Mouse (Mus musculus) CD4-positive, CD25-positive, alpha-beta regulatory T cell, adult 2 months (primary cell): Measurements from ENCODE around the gene Gp1ba.
A peak's percentile ranks its signal among the peaks of the same experiment; 100 is the strongest.

Experiments used
- DNase-seq: peaks from one replicate; pipeline ENCODE4 v3.0.0-alpha.2; 2012; ENCODE audit warnings: low read depth, low spot score

Gp1ba gene

DNA sequence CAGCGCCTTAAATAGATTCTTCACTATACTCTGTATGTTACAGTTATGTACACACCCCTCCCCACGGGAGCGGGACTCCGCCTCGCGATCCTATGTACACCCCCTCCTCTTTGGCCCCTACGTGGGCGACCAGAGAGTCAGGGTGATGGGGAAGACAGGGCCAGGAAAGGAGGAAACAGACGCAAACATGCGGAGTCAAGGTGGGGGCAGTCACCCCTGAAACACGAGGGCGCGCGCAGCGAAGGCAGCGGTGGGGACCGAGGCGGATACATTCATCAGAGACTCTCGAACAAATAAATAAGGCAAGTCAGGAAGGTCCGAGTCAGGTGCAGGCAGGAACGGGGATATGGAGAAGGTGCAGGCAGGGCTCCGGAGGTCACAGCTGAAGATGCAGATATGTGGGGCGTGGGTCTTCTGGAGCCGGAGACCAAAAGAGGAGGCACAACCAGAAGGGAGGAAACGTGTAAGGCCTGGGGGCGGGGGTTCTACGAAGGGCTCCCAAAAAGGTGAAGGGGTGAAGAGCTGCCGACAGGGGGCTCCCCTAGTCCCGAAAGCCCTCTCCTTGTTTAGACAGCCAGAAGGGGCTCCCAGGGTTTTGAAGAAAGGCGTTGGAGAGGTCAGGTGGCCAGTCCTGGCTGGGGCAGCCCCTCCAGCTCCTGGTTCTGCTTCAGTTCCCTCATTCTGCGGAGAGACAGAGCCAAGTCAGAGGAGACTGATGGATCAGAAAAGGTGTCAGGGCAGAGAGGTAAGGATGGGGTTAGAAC lies 30.8 kb downstream of the Gp1ba start:
- peak; percentile 91 for DNase-seq

DNA sequence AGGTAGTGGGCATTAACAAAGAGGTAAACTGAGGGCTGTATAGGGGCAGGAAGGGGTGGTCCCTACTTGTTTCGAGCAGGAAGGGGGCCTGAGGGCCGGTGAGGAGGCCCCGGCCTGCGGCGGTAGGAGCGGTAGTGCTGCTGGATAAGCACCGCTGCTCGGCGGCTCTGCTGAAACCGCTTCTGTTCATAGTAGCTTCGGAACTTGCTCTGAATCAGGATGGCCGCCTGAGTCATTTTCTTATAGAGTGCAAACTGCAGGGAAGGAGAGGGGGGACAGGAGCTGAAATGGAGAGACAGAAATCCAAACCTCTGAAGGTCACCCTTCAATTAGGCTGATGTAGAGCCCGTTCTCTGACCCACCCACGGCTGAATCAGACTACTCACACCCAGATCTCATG lies 31.6 kb downstream of the Gp1ba start:
- DNase-seq: no peak

DNA sequence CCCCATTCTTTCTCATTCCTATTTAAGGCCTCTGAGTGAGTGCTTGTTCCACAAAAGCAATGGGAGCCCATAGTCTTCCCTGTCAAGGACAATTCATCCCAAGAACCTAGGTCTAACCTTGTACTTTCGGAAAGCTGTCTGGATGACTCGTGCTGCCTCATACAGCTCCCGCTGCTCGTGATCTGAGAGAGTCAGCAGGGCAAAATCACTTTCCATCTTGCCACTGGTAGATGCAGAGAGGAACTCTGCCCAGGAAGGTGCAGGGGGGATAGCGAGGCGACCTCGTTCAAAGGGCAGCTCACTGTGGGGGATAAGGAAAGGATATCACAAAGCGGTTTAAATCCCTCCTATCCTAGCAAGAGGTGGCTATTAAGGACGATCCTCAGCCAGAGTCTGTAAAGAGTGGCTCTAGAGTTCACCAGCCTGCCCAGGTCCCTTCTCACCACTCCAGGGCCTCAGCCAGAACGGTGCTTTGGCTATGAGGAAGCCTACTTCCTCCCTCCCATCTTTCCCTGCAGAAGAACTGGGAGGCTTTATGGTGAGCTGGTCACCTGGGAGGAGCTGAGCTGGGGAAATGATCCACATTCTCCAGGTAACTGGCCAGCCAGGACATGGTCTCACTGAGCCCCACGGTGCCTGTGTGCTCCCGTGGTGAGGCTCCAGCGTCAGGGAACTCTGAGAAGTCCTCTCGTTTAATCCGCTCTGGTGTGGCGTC lies 32.6 kb downstream of the Gp1ba start:
- DNase-seq: no peak

DNA sequence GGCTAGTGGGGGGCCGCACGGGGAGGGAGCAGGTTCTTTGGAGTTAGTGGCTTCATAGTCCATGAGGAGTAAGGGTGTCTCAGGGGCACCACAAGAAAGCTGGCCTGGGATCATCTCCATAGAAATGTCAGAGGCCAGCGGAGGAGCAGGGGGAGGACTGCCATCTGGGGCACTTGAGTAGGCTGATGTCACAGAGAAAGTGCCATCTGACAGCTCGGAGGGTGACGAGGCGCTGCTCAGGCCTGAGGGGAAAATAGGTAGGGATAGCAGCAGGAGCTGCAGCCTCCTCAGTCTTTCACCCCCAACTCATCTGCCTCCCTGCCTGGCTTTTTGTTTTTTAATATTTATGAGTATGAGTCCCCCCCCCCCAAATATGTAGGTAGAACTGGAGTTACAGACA lies 35.1 kb downstream of the Gp1ba start:
- no peak for DNase-seq

DNA sequence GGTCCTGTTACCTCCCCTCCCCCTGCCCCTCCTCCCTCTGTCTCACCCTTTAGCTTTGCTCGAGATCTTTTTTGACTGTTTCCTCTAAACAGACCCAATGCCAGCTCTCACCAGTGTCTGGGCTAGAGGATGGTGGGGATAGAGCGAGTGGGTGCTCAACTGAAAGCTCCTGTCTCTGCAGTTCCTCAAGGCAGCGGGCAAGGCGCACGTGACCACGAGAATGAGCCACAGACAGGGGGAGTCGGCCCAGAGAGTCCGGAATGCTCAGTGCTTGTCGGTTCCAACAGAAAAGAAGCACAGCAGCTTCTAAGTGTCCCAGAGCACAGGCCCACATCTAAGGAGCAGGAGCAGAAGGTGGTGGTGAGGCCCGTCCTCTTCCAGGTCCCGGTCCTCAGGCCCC lies 35.6 kb downstream of the Gp1ba start:
- DNase-seq: no peak

DNA sequence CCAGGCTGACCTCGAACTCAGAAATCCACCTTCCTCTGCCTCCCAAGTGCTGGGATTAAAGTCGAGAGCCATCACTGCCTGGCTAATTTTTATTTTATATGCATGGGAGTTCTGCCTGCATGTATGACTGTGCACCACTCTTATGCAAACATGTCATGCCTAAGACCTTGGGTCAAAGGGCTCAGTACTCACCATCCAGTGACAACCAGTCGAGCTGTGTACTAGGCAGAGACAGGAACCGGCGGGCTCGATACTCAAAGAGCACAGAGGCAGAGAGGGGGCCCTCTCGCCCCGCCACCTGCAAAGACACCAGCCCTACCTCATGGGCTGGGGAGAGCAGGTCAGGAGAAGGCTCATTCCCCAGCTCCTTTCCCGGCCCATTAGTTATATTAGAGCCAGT lies 39.2 kb downstream of the Gp1ba start:
- no peak for DNase-seq

DNA sequence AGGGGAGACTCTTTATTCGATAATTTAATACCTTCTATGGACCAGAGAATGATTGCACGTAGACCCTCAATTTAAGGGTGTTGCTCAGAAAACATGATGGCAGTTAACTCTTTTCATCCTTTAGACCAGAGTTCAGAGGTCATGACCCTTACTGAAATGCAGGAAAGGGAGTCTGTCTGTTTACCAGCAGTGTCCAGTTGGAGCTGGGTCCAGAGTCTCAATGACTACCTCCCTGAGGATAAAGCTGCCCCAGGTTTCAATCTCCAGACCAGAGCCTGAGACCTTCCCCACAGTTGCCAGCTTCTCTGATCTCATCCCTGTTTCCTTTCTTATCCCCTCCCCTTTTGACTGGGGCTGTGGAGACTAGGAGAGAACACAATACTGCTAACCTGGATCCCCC lies 39.7 kb downstream of the Gp1ba start:
- no peak for DNase-seq

DNA sequence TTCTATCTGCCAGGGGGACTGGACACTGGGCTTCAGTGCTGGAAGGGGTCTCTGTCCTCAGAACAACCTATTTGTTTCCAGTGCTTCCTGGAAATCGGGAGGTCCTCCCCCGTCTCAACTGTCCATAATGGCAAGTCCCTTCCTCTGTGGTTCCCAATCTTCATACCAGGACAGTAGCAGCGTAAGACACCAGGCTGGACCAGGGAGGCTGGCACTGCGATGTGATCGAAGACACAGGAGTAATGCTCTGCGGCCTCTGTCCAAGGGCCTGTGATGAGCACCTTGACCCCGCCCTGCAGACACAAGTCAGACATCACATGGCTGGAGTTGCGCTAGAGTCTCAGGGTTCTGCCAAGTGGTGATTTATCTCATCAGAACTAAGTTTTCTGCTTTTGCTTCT lies 40.4 kb downstream of the Gp1ba start:
- DNase-seq: no peak

DNA sequence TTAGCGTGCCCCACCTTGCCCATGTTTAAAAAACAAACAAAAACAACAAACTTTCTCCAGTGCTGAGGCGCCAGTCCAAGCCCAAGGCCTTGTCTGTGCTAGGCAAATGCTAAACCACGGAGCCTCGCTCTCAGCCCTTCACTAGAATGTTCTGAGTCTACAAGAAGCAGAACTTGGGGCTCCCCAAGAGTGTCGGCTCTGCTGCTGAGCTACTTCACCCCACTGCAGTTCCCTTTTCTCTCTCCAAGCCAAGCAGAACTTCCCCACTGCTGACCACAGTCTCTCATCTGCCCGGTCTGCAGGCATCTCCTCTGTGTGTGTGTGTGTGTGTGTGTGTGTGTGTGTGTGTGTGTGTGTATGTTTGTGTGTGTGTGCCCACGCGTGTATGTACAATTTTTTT lies 41.0 kb downstream of the Gp1ba start:
- no peak for DNase-seq

DNA sequence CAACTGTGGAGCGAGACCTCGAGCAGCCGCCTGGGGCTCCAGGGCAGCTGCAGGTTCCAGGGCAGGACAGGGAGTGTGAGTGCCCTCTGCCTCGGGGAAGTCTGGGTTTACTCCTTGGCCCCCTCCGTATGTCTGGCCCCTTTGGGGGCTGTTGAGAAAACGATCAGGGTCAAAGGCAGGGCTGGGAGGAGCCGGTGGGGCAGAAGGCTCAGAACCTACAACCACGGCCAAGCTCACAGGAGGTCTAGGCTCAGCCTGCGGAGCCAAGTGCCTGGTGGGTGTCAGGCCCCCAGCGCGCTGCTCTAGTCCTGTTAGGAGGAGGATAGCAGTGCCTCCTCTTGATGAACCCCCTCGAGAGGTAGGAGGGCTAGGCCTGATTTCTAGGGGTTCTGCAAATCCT lies 42.2 kb downstream of the Gp1ba start:
- no peak for DNase-seq

DNA sequence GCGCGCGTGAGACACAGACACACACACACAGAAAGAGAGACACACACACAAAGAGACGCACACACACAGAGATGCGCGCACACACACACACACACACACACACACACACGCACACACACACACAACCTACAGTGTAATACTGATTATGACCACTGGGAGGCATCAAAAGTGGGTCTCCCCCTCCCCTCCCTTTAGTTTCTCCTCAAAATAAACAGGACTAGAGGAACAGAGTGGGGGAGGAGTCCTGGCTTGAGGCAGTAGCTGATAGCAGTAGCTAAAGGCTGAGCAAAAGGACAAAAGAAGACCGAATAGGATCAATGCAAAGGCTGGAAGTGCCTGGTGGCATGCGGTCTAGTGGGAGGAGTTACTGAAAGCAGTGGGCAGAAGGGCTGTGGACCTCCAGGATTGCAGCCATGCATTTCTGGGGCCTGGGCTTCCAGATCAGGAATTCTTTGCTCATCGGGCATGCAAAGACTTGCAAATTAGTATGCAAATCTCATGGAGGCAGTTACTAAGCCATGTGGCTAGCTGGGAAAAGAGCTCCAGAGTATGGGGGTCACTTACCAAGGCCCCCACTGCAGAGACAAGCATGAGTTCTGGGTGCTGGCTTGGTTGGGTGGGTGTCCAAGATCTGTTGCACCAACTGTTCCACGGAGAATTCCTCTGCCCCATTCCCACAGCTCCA lies 43.1 kb downstream of the Gp1ba start:
- peak; percentile 73 for DNase-seq

DNA sequence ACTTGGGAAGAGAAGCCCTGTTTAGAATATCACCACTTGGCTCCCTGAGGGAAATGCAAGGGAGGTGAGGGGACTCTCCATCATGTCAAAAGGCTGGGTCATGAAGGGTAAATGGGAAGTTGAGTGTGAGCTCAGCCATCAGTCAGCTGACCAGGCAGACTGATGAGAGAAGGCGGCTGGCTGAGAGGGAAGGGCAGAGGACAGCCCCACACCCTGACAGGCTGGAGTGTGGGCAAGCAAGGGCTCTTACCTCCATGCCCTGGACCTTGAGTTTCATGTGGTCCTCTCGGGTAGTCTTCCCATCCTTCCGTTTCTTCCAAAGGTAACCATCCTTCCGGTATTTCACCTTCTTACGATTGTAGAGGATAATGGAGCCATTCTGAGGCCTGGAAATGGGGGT lies 44.7 kb downstream of the Gp1ba start:
- DNase-seq: no peak

DNA sequence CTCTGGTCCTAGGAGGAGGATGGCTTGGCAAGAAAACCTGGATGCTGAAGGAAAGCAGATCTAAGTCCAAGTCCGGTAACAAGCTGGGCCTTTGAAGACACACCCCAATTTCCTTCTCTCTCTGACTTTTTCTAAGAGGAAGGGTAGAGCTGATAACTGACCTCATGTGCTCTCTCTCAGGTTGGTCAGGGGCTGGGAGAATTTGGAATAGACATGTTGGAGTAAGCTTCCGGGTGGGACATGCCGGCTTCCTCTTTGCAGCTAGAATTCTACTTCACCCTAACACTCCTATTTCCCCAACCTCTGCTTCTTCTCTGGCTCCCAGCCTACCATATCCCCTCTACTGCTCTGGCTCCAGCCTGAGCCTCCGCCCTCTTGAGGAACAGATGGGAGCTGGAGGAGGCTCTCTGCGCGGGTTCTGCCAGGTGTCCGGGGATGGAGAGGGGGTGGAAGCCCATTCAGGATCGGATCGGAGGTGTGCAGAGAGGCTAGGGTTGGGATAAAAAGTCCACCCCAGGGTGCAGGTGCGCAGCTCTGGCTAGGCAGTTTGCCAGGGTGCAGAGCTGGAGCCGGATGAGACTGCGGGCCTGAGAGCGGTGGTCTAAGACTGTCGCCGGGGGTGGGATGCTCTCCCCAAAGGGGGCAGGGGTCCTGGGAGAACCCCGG lies 48.1 kb downstream of the Gp1ba start:
- no peak for DNase-seq

DNA sequence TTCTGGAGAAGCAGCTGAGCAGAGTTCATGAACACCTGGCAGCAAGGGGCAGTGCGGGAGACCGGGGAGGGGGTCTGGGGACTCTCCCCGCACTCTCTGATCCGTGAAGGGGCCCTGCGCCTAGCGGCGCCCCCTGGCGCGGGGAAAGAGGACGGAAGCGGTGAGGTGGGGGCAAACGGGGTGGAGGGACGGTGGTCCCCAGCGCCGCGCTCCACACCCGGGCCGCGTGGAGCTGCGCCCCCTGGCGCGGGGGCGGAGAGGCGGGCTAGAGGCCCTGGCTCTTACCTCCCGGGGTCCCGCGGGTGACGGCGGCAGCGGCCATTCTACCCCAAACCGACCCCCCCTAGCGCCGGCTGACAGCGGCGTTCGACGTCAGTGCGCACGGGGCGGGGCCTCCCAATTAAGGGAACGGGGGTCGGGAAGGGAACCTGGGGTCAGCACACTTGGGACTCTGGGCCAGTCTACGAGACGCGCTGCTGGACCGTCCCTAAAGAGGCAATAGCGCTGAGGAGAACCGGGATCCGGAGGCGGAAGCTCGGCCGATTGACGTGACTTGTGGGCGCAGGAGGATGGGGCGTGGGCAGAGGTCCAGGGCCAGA lies 48.8 kb downstream of the Gp1ba start, which contains the start of gene Camta2:
TSS of gene Camta2 (minus strand) at position 505 of the 599 bp plus-strand sequence.
- peak; percentile 85 for DNase-seq

DNA sequence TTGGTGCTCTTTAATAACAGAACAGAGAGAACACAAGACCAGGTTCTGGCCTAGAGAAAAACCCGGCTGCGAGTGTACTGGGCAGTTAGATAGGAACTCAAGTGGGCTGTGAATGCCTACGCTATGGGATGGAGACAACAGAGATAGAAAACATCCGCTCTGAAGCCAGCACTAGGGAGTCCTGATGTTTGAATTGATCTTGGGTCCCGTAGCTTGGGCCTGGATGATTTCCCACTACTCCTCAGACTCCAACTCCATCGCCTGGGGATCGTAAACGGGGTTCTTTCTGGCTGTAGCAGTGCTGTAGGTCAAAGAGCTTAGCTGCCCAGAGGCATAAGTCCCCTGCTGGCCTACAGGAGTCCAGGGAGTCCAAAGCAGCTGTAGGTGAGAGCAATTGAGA lies 49.5 kb downstream of the Gp1ba start:
- DNase-seq: no peak

DNA sequence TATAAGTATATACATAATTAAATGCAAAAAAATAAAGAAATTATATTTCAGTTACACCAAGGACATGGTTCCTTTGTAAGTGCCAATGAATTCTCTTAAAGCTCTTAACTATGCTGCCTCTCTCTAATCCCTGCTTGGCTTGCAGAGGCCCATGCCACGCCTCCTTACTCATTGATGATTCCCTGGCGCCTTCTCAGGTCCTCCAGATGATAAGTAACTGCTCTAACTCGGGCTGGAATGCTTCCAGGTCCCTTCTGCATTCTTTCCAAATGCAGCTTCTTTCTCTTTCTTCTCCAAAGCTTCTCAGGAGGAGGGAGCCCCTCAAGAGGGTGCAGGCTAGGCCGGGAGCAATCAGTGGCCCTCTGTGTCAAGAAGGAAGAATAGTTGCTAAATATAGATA lies 50.7 kb downstream of the Gp1ba start:
- no peak for DNase-seq
